Mouse (Mus musculus) lung, adult 2 months (tissue): ENCODE results near the gene Gm47791.

Experiments used
- CTCF ChIP-seq: fragments of 200-500 bp; IDR thresholded peaks from 2 replicates; pipeline ENCODE4 v1.5.1; 2011; ENCODE audit warnings: mild to moderate bottlenecking, low read length, control low read depth; ENCODE audit not compliant: insufficient read depth
- POLR2A ChIP-seq: fragments of 200-500 bp; IDR thresholded peaks from 2 replicates; pipeline ENCODE4 v1.6.1; 2011; ENCODE audit warnings: low read depth, mild to moderate bottlenecking, control low read depth, low read length, borderline replicate concordance; ENCODE audit errors: extremely low read depth

GRCm38 (mm10) chr1:82762274-82762673 is 8.8 kb downstream of the Gm47791 start:
- peak; percentile 10; the same call in 1 of the 2 replicates for TF ChIP-seq CTCF
- no peak for TF ChIP-seq POLR2A
